Mouse (Mus musculus) embryonic facial prominence, embryonic 13.5 days (tissue): ENCODE data around the gene Sez6l. TPM values are rescaled to one million over a fixed set of nuclear protein-coding genes. Genes with fewer than 3 reads are reported as not detected.

Source experiments
- ATAC-seq: fragments of 200-750 bp; cut with Nextera tagmentation; 2 replicates; pipeline ENCODE4 v1.8.0; 2017; ENCODE audit warnings: low read depth; ENCODE audit not compliant: insufficient number of reproducible peaks, insufficient read depth, low FRiP score, low TSS enrichment
- H3K27ac ChIP-seq: fragments of 300-500 bp; sonication (generic); 2 replicates; pipeline ENCODE4 v1.5.1; 2015; ENCODE audit warnings: moderate library complexity, mild to moderate bottlenecking, inconsistent platforms
- H3K27me3 ChIP-seq: fragments of 300-500 bp; sonication (generic); 2 replicates; pipeline ENCODE4 v1.6.1; 2015; ENCODE audit warnings: mild to moderate bottlenecking, inconsistent platforms
- H3K36me3 ChIP-seq: fragments of 300-500 bp; sonication (generic); 2 replicates; pipeline ENCODE4 v1.6.1; 2015; ENCODE audit warnings: mild to moderate bottlenecking, inconsistent platforms
- H3K4me1 ChIP-seq: fragments of 300-500 bp; sonication (generic); 2 replicates; pipeline ENCODE4 v1.6.1; 2015; ENCODE audit warnings: inconsistent platforms
- H3K4me2 ChIP-seq: fragments of 300-500 bp; sonication (generic); 2 replicates; pipeline ENCODE4 v1.6.1; 2015; ENCODE audit warnings: moderate library complexity, mild to moderate bottlenecking, inconsistent platforms
- H3K4me3 ChIP-seq: fragments of 300-500 bp; sonication (generic); 2 replicates; pipeline ENCODE4 v1.5.1; 2015; ENCODE audit warnings: mild to moderate bottlenecking, inconsistent platforms
- H3K9ac ChIP-seq: fragments of 300-500 bp; sonication (generic); 2 replicates; pipeline ENCODE4 v1.6.1; 2015; ENCODE audit warnings: mild to moderate bottlenecking, inconsistent platforms
- H3K9me3 ChIP-seq: fragments of 300-500 bp; sonication (generic); 2 replicates; pipeline ENCODE4 v1.6.1; 2016; ENCODE audit warnings: inconsistent platforms
- WGBS: fragments of 180-500 bp; shearing (Covaris S2); methylation state at CpG from one replicate; pipeline ENCODE4 v1.1.7; 2015; ENCODE audit warnings: mixed read lengths; 5-methylcytosine and 5-hydroxymethylcytosine counted together
- polyA plus RNA-seq: library from polyadenylated mRNA; unstranded; fragments of >200 nt; fragmentation: Nextera tagmentation; extraction: Ambion mirVana; gene quantifications from 2 replicates; pipeline ENCODE4 v1.2.1, GENCODE M21; 2015

Gene Sez6l
- polyA plus RNA-seq, 1 experiment from 2014 or later: 2.0 TPM

GRCm38 (mm10) chr5:112459903-112460302, 117.1 kb downstream of the Sez6l start:
- Histone ChIP-seq H3K9ac (no peak overlapping the region), H3K36me3 (no peaks in the 10 kb centered on the region), H3K4me3 (no peak overlapping the region), H3K27ac (no peak overlapping the region), H3K27me3 (peaks cover 6% of the 10 kb centered on the region; the same call in 1 of the 2 replicates), H3K4me1 (no peaks in the 10 kb centered on the region), H3K4me2 (no peak overlapping the region), H3K9me3 (no peaks in the 10 kb centered on the region)
- 71% methylated on average over 3 of the region's 3 CpGs for WGBS
- ATAC-seq: no peak

GRCm38 (mm10) chr5:112454966-112455555, 121.9 kb downstream of the Sez6l start:
- Histone ChIP-seq H3K36me3 (no peaks in the 10 kb centered on the region), H3K4me2 (no peak overlapping the region), H3K27ac (no peak overlapping the region), H3K27me3 (peaks cover 21% of the 10 kb centered on the region), H3K9me3 (no peaks in the 10 kb centered on the region), H3K4me3 (no peak overlapping the region), H3K9ac (no peak overlapping the region), H3K4me1 (no peaks in the 10 kb centered on the region; the same call in 1 of the 2 replicates)
- WGBS: 62% methylated on average over 12 of the region's 12 CpGs
- no peak for ATAC-seq

GRCm38 (mm10) chr5:112453088-112453487, 123.9 kb downstream of the Sez6l start:
- Histone ChIP-seq H3K36me3 (no peaks in the 10 kb centered on the region), H3K4me2 (no peak overlapping the region), H3K27me3 (peaks cover 24% of the 10 kb centered on the region), H3K4me3 (no peak overlapping the region), H3K9ac (no peak overlapping the region), H3K4me1 (no peaks in the 10 kb centered on the region; the same call in 1 of the 2 replicates), H3K27ac (no peak overlapping the region), H3K9me3 (no peaks in the 10 kb centered on the region)
- WGBS: 38% methylated on average over 9 of the region's 9 CpGs
- no peak for ATAC-seq

- H3K4me3 ChIP-seq: no peak within 1 kb of the TSS
- H3K27me3 ChIP-seq: peaks cover 18% of the 10 kb centered on the region; the same call in 1 of the 2 replicates
- no peak within 1 kb of the TSS for H3K27ac ChIP-seq
- 70% methylated on average over 18 of the region's 18 CpGs for WGBS
- no peaks in the 10 kb centered on the region for H3K36me3 ChIP-seq
- no peaks in the 10 kb centered on the region; the same call in 1 of the 2 replicates for H3K4me1 ChIP-seq
- ATAC-seq: no peak
- no peak within 1 kb of the TSS for H3K9ac ChIP-seq
- no peaks in the 10 kb centered on the region for H3K9me3 ChIP-seq
- H3K4me2 ChIP-seq: no peak within 1 kb of the TSS
These were observed 128.1 kb downstream of the Sez6l start, which contains the start of gene Gm6588 for GRCm38 (mm10) chr5:112448747-112449440. Gm6588 (plus strand) TSS chr5:112449426.

DNA sequence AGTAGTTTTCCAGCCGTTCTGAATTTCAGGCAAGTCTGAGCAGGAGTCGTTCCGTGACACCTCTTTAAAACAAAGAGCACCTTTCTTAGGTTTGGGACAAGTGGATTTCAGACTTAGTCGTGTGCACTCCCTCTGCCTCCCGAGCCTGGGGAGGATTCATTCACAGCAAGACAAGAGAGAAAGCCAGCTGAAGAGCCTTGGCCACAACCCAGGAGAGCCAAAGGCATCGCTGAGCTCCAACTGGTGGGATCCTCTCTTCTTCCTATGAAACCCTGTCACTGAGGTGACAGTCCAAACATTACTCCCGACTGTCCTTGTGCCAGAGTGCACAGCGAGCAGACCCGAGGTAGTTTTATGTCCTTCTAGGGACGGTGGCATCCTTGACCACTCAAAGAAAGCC, 138.4 kb downstream of the Sez6l start:
- no peak overlapping the region for H3K4me3 ChIP-seq
- no peak overlapping the region for H3K9ac ChIP-seq
- H3K27ac ChIP-seq: no peak overlapping the region
- no peaks in the 10 kb centered on the region for H3K9me3 ChIP-seq
- no peaks in the 10 kb centered on the region for H3K4me1 ChIP-seq
- H3K27me3 ChIP-seq: peaks cover 11% of the 10 kb centered on the region
- H3K36me3 ChIP-seq: no peaks in the 10 kb centered on the region
- WGBS: 44% methylated on average over 10 of the region's 10 CpGs
- H3K4me2 ChIP-seq: no peak overlapping the region
- no peak for ATAC-seq

- Histone ChIP-seq H3K9ac (no peak overlapping the region), H3K4me2 (no peak overlapping the region), H3K9me3 (no peaks in the 10 kb centered on the region), H3K27me3 (peaks cover 54% of the 10 kb centered on the region), H3K27ac (no peak overlapping the region), H3K4me3 (no peak overlapping the region), H3K36me3 (no peaks in the 10 kb centered on the region), H3K4me1 (peaks cover 8% of the 10 kb centered on the region; the same call in 1 of the 2 replicates)
- 1% methylated on average over 8 of the region's 8 CpGs for WGBS
- ATAC-seq: no peak
These were observed 144.0 kb downstream of the Sez6l start for GRCm38 (mm10) chr5:112433004-112433403.

GRCm38 (mm10) chr5:112432033-112432432, 145.0 kb downstream of the Sez6l start:
- H3K4me2 ChIP-seq: no peak overlapping the region
- H3K36me3 ChIP-seq: no peaks in the 10 kb centered on the region
- ATAC-seq: no peak
- H3K4me1 ChIP-seq: peaks cover 8% of the 10 kb centered on the region; the same call in 1 of the 2 replicates
- peaks cover 49% of the 10 kb centered on the region for H3K27me3 ChIP-seq
- no peak overlapping the region for H3K9ac ChIP-seq
- no peak overlapping the region for H3K27ac ChIP-seq
- WGBS: 61% methylated on average over 5 of the region's 5 CpGs
- H3K4me3 ChIP-seq: no peak overlapping the region
- no peaks in the 10 kb centered on the region for H3K9me3 ChIP-seq

DNA sequence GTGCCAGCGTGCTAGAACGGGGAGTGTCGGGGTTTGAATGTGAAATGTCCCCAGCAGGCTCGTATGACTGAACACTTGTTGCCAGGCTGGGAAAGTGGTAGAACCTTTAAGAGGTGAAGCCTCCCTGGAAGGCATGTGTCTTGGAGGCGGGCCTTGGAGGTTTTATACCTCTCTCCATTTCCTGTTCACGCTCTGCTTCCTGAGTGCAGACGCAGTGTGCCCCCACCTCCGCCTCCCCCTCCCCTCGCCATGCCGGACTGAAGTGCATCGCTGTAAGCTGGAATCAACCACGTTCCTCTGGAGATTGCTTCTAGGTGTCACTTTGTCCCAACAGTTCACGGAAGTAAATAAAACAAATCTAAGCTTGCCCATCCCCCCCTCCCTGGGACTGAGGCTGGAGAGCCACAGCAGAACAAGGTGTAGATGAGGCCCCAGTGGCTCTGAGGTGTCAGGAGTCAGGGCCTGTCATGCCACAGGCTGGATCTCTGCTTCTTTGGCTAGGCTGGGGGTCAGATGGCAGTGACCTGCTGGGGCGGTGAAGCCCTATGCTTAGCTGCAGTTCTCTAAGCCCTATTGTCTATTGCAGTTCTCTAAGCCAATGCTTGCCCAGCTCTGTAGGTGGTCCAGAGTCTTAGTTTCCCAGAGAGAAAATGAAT, 145.7 kb downstream of the Sez6l start:
- Histone ChIP-seq H3K36me3 (no peaks in the 10 kb centered on the region), H3K4me3 (no peak overlapping the region), H3K4me2 (peak overlapping the region; percentile 36; the same call in 1 of the 2 replicates), H3K9me3 (no peaks in the 10 kb centered on the region), H3K27me3 (peaks cover 51% of the 10 kb centered on the region), H3K4me1 (peaks cover 8% of the 10 kb centered on the region; the same call in 1 of the 2 replicates), H3K9ac (0 out of 2 replicates have a peak overlapping the region, but pooled peaks have one; percentile 4), H3K27ac (no peak overlapping the region)
- 18% methylated on average over 14 of the region's 14 CpGs for WGBS
- no peak for ATAC-seq

GRCm38 (mm10) chr5:112428944-112429343, 148.0 kb downstream of the Sez6l start:
- Histone ChIP-seq H3K36me3 (no peaks in the 10 kb centered on the region), H3K9ac (no peak overlapping the region), H3K27me3 (peaks cover 70% of the 10 kb centered on the region), H3K27ac (no peak overlapping the region), H3K4me1 (peaks cover 8% of the 10 kb centered on the region; the same call in 1 of the 2 replicates), H3K4me2 (peak overlapping the region; percentile 41), H3K9me3 (no peaks in the 10 kb centered on the region), H3K4me3 (no peak overlapping the region)
- no peak for ATAC-seq
- 12% methylated on average over 19 of the region's 19 CpGs for WGBS

- ATAC-seq: no peak
These were observed 149.7 kb downstream of the Sez6l start for GRCm38 (mm10) chr5:112427283-112427682.

DNA sequence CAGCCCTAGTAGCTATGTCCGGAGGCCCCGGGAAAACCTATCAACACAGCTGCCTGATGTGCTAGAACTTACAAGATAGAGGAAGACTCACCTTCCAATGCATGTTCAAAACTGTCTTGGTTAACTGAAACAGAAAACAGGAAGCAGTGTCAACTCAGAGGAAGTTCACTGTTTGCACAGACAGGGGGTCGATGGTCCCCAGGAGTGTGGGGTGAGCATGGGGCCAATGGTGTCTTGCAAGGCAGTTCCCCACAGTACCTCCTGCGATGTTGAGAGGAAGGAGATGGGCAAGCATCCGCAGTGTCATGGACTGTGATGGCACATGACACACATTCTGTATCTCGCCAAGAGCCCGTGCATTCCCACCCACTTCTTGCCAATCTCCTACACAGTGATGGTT, 150.3 kb downstream of the Sez6l start:
- Histone ChIP-seq H3K27me3 (peaks cover 70% of the 10 kb centered on the region), H3K9me3 (no peaks in the 10 kb centered on the region), H3K9ac (no peak overlapping the region), H3K4me2 (no peak overlapping the region), H3K27ac (no peak overlapping the region), H3K4me1 (peaks cover 8% of the 10 kb centered on the region; the same call in 1 of the 2 replicates), H3K36me3 (no peaks in the 10 kb centered on the region), H3K4me3 (no peak overlapping the region)
- 87% methylated on average over 7 of the region's 7 CpGs for WGBS
- ATAC-seq: no peak

More at GRCm38 (mm10) chr5:112427283-112427682, 149.7 kb downstream of the Sez6l start:
- H3K4me1 ChIP-seq: peaks cover 8% of the 10 kb centered on the region; the same call in 1 of the 2 replicates
- H3K9ac ChIP-seq: no peak overlapping the region
- H3K4me2 ChIP-seq: no peak overlapping the region
- WGBS: 39% methylated on average over 2 of the region's 2 CpGs
- no peak overlapping the region for H3K27ac ChIP-seq
- H3K9me3 ChIP-seq: no peaks in the 10 kb centered on the region
- H3K27me3 ChIP-seq: peaks cover 76% of the 10 kb centered on the region
- no peaks in the 10 kb centered on the region for H3K36me3 ChIP-seq
- no peak overlapping the region for H3K4me3 ChIP-seq
